Mouse (Mus musculus): ENCODE results near the gene Rbp1.

Rbp1 gene

DNA sequence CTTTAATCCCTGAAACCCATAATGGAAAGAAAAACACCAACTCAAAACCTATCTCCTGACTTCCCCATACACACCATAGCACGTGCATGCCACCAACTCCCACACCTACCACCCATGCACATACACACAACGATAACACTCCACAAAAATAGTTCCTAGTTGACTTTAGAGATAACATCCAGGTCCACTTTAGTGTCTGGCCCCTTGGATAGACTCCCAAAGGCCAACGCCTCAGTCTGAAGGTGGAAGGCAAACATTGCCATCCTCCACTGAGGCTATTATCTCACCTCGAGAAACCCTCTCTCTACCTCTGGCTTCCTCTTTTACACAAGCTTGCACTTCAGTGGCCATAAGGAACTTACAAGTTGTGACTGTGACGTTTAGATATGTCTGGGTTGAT, 69.5 kb downstream of the Rbp1 start:
- DNase-seq (ENCODE audit: low spot score in 2 of 2), result no peak

DNA sequence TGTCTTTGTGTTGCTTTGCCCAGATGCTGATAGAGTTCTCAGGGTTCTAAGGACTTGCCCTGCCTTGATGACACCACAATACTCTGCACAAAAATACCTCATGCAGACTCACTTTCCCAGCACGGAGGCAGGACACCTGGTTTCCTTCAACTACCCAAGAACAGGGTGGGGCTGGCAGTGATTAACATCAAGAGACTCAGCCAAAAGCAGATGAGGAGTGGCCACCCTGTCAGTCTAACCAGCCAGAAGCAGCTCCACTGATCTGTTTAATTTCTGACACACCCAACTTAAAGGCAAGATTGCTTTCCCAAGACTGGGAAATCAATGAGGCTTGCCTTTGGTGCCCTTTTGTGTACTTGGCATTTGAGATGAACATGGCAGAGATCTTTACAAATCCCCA, 70.1 kb downstream of the Rbp1 start:
- DNase-seq (ENCODE audit: low spot score in 2 of 2), result no peak
